Mouse (Mus musculus) ES-E14 (cell line): ENCODE data around the gene Mup20. TPM values are rescaled to one million over a fixed set of nuclear protein-coding genes. Genes with fewer than 3 reads are reported as not detected.
"Not testable (repeated sequence)": the region's sequence is repeated elsewhere in the genome, so short reads cannot be mapped to it uniquely, and the experiment has no call there.

ENCODE experiments used
- DNase-seq: peaks from one replicate; pipeline ENCODE4 v3.0.0-alpha.2; 2013; ENCODE audit warnings: low read depth, low spot score
- H3K27ac ChIP-seq: 2 replicates; pipeline ENCODE4 v1.5.1; 2012; ENCODE audit warnings: low read depth, mild to moderate bottlenecking, low read length, moderate library complexity, mixed read lengths; ENCODE audit not compliant: poor library complexity, insufficient read depth, severe bottlenecking
- H3K36me3 ChIP-seq: 2 replicates; pipeline ENCODE4 v1.6.1; 2012; ENCODE audit warnings: mild to moderate bottlenecking, low read length, moderate library complexity, mixed read lengths; ENCODE audit not compliant: control insufficient read depth, poor library complexity, insufficient read depth, severe bottlenecking
- H3K4me1 ChIP-seq, 2 experiments: fragments of 150-350 bp in 1 of 2; sonication (generic) in 1 of 2; 2 replicates each; pipeline ENCODE4 v1.6.1; 2012; ENCODE audit warnings: low read length in 2 of 2, mild to moderate bottlenecking in 1 of 2, mixed read lengths in 1 of 2; ENCODE audit not compliant: control insufficient read depth in 2 of 2, insufficient read depth in 2 of 2, poor library complexity in 1 of 2
- H3K4me3 ChIP-seq, 2 experiments: fragments of 150-350 bp in 1 of 2; sonication (generic) in 1 of 2; 2 replicates each; pipeline ENCODE4 v1.5.1; 2012; ENCODE audit warnings: low read length in 2 of 2, low read depth in 1 of 2, mild to moderate bottlenecking in 1 of 2, mixed read lengths in 1 of 2; ENCODE audit not compliant: insufficient read depth in 1 of 2, poor library complexity in 1 of 2, severe bottlenecking in 1 of 2
- H3K9ac ChIP-seq: 2 replicates; pipeline ENCODE4 v1.6.1; 2012; ENCODE audit warnings: low read depth, mild to moderate bottlenecking, low read length, mixed read lengths; ENCODE audit not compliant: poor library complexity, insufficient read depth, severe bottlenecking
- H3K9me3 ChIP-seq: fragments of 150-350 bp; sonication (generic); 2 replicates; pipeline ENCODE4 v1.6.1; 2012; ENCODE audit warnings: low read depth, mild to moderate bottlenecking, low read length; ENCODE audit not compliant: control insufficient read depth, insufficient read depth
- CHD2 ChIP-seq: IDR thresholded peaks from 2 replicates; pipeline ENCODE4 v1.6.1; 2014; ENCODE audit warnings: mild to moderate bottlenecking, low read depth, low read length, inconsistent platforms
- HCFC1 ChIP-seq: IDR thresholded peaks from 2 replicates; pipeline ENCODE4 v1.6.1; 2012; ENCODE audit warnings: low read length, inconsistent platforms, borderline replicate concordance; ENCODE audit not compliant: insufficient read depth
- MAFK ChIP-seq: IDR thresholded peaks from 2 replicates; pipeline ENCODE4 v1.6.1; 2014; ENCODE audit warnings: mild to moderate bottlenecking, low read depth, low read length, inconsistent platforms; ENCODE audit not compliant: insufficient read depth
- ZC3H11A ChIP-seq: IDR thresholded peaks from 2 replicates; pipeline ENCODE4 v1.6.1; 2012; ENCODE audit warnings: low read depth, mild to moderate bottlenecking, inconsistent platforms, low read length, borderline replicate concordance
- ZNF384 ChIP-seq: IDR thresholded peaks from 2 replicates; pipeline ENCODE4 v1.6.1; 2012; ENCODE audit warnings: low read depth, low read length, inconsistent platforms
- in situ Hi-C, 2 experiments: fragments of 600-800 bp; cut with MboI; formaldehyde crosslinking; loops; one replicate each; pipeline ENCODE4 v1.15.1; 2025; ENCODE audit warnings: low sequenced_read_pairs in 2 of 2, inconsistent platforms in 1 of 2; ENCODE audit not compliant: unreplicated experiment in 2 of 2
- total RNA-seq: library from RNA; depleted of rRNA; stranded (reverse); fragments of 300-350 nt; gene quantifications from 2 replicates; pipeline ENCODE4 v1.2.3, GENCODE M21; 2012; rRNA removed

The Mup20 gene
- total RNA-seq, 1 experiment = not detected

DNA sequence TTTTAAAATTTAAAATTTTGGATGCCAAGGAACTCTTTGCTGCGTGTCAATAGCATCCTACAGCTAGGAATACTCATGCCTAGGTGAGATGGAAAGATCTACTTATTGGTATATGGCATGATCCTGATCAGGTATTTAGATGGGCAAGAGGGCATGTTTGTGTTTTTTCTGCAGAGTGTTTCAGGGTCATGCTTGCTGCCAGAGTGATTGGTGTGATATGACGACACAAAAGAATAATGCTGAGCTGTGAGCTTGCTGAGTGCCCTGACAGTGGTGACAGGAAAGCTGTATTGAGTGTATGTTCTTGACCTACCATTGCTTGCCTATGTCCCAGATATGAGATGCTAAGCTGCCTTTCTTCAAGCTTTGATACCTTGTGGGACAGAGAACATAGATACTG, 30.8 kb downstream of the Mup20 start:
- H3K4me3 ChIP-seq = no peak overlapping the region
- peaks cover 0 to 5% of the 10 kb centered on the region in 2 experiments; a peak in 1 of 4 replicates for H3K4me1 ChIP-seq
- H3K27ac ChIP-seq = no peak overlapping the region
- no peaks in the 10 kb centered on the region for H3K36me3 ChIP-seq
- TF ChIP-seq ZC3H11A (no peak), MAFK (no peak), HCFC1 (no peak), CHD2 (no peak), ZNF384 (no peak)
- no peak overlapping the region for H3K9ac ChIP-seq
- DNase-seq = no peak
- in situ Hi-C loops = loop anchor here in 1 of 2 experiments (10.0 kb wide), 1 partner anchor 52 kb away; no protein-coding TSS in a partner anchor
- H3K9me3 ChIP-seq = no peaks in the 10 kb centered on the region; the same call in 1 of the 2 replicates

DNA sequence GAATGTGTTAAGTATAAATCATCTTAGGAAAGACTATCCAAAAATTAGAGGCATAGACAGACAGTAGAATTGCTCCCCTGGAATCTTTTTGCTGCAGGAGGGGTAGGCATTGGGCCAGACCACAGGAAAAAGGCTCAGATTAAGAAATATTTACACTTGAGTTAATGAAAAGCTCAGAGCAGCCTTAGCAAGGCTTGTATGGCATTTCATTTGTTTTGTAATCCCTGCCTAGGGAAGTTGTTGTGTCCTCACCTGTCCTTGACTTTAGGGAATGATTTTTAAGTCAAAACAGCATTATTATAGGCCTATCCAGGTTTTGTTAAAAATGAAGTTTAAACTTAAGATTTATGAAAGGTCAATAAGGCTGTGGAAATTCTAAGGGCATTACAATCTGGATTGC, 33.4 kb downstream of the Mup20 start:
- not testable (repeated sequence) for H3K4me1 ChIP-seq, H3K9me3 ChIP-seq, H3K36me3 ChIP-seq, H3K4me3 ChIP-seq, DNase-seq, H3K9ac ChIP-seq, H3K27ac ChIP-seq
- in situ Hi-C loops = loop anchor here in 1 of 2 experiments (10.0 kb wide), 1 partner anchor 54 kb away; no protein-coding TSS in a partner anchor

Other genes with a start within 250 kb of the Mup20 start
- gene Mup5, start 218.9 kb downstream of the Mup20 start, total RNA-seq = not detected in 2 replicates
- gene Mup3, start 33.2 kb upstream of the Mup20 start, total RNA-seq = not detected in 2 replicates
- gene Mup21, start 96.7 kb upstream of the Mup20 start, total RNA-seq = not detected in 2 replicates
- 6.2 and 7.2 TPM in 2 replicates for gene Zfp37, start 176.9 kb upstream of the Mup20 start, total RNA-seq
- 16.5 and 23.0 TPM in 2 replicates for gene Slc31a2, start 208.4 kb upstream of the Mup20 start, total RNA-seq